Mouse (Mus musculus) kidney, adult 2 months (tissue): ENCODE measurements around the gene Mtmr2.

Source experiments
- CTCF ChIP-seq: fragments of 200-500 bp; conservative IDR thresholded peaks from 2 replicates; pipeline ENCODE4 v1.5.1; 2011; ENCODE audit warnings: low read depth, mild to moderate bottlenecking, control low read depth, low read length, moderate library complexity, mixed read lengths; ENCODE audit not compliant: insufficient read depth, insufficient read length
- POLR2A ChIP-seq: fragments of 200-500 bp; IDR thresholded peaks from one replicate; pipeline ENCODE4 v1.6.1; 2011; ENCODE audit warnings: low read depth, low read length, control low read depth

GRCm38 (mm10) chr9:13752543-13752942, 4.3 kb downstream of the Mtmr2 start:
- TF ChIP-seq CTCF = no peak
- no peak for TF ChIP-seq POLR2A
